Mouse (Mus musculus) right cerebral cortex, postnatal 36 days (tissue): ENCODE results near the gene Ctf2.
"Not testable (repeated sequence)": the region's sequence is repeated elsewhere in the genome, so short reads cannot be mapped to it uniquely, and the experiment has no call there.

ENCODE experiments used
- DNase-seq, 2 experiments: peaks; one replicate each; pipeline ENCODE4 v3.0.0; 2022; ENCODE audit warnings: low spot score in 2 of 2, mixed read lengths in 1 of 2

Ctf2 gene

DNA sequence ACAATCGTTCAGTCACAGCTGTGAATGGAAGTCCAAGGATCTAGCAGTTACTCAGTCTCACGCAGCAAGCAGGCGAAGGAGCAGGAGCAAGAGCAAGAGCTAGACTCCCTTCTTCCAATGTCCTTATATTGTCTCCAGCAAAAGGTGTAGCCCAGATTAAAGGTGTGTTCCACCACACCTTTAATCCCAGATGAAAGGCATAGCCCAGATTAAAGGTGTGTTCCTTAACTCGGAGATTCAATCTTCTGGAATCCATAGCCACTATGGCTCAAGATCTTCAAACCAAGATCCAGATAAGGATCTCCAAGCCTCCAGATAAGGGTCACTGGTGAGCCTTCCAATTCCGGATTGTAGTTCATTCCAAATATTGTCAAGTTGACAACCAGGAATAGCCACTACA lies at the start of gene Ctf2:
Gene Ctf2 (minus strand): TSS at position 101 of the 400 bp plus-strand sequence.
- not testable (repeated sequence) for DNase-seq

- DNase-seq, result no peak
Measured at GRCm38 (mm10) chr7:127778350-127778749, 46.4 kb upstream of the Ctf2 start.

- no peak for DNase-seq
Measured at GRCm38 (mm10) chr7:127777474-127778266, 45.7 kb upstream of the Ctf2 start.

GRCm38 (mm10) chr7:127776878-127777473 lies 45.0 kb upstream of the Ctf2 start:
- peak; percentile 94 for DNase-seq

GRCm38 (mm10) chr7:127776426-127776825 lies 44.5 kb upstream of the Ctf2 start, which contains the start of gene Setd1a:
Gene Setd1a (plus strand): TSS chr7:127776670.
- DNase-seq, result peak; percentile 77 to 84

- not testable (repeated sequence) for DNase-seq
Measured at GRCm38 (mm10) chr7:127775837-127776236, 43.9 kb upstream of the Ctf2 start.

DNA sequence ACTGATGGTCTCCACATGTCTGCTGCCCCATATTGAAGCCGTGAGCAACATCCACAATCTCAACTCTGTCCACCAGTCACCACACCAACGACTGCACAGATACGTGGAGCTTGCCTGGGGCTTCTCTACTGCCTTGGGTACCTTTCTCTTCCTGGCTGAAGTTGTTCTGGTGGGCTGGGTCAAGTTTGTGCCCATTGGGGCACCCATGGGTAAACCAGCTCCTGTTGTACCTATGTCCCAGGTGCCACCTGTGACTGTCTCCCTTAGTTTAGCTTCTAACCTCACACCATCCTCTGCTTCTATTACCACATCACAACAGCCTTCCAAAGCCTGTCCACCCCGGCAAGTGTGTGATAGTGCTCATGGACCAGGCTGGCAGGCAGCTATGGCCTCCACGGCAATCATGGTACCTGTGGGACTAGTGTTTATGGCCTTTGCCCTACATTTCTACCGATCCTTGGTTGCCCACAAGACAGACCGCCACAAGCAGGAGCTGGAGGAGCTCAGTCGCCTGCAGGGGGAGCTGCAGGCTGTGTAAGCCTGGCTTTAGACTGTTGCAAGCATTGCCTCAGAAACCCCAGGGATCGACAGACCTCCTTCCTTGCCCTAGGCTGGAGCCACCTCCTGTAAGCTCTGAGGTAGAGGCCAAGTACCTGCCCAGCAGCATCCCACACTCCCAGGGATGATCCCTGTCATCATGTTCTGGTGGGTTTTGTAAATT lies 41.9 kb upstream of the Ctf2 start:
- peak in 1 of 2 experiments; percentile 54 for DNase-seq

DNA sequence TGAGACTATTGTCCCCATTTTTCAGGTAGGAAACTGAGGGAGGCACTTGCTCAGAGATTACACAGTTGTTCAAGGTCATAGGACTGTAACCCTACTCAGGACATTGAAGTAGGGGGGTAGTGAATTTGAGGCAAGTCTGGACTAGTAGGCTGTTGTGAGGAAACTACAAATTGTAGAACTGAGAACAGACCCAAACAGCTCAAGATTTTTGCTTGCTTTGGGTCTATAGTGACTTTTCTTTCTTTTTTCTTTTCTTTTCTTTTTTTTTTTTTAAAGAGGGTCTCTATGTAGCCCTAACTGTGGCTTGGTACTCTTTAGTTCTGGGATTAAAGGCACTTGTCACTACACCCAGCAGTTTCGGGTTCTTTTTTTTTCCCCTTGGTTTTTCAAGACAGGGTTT lies 40.6 kb upstream of the Ctf2 start:
- no peak for DNase-seq

DNA sequence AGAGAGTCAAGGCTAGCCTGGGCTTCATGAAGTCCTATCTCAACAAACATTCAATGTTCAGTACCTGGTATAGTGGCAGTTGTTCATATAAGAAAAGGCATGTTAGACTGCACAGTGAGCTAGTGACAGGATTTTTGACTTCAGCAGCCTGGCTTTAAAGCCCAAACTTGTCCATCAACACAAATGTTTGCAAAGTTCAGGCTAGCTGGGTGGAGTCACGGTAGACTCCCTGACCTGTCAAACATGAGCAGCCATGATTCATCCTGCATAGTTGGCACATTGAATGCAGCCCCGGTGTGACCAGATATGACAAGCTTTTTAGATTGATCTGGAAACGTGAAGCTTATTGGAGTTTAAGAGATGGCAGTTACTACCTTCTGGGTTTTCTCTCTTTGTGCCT lies 40.1 kb upstream of the Ctf2 start:
- DNase-seq, result no peak

GRCm38 (mm10) chr7:127771262-127771661 lies 39.3 kb upstream of the Ctf2 start:
- peak; percentile 55 to 72 for DNase-seq

- DNase-seq, result no peak
Measured at GRCm38 (mm10) chr7:127770039-127770905, 38.3 kb upstream of the Ctf2 start.

DNA sequence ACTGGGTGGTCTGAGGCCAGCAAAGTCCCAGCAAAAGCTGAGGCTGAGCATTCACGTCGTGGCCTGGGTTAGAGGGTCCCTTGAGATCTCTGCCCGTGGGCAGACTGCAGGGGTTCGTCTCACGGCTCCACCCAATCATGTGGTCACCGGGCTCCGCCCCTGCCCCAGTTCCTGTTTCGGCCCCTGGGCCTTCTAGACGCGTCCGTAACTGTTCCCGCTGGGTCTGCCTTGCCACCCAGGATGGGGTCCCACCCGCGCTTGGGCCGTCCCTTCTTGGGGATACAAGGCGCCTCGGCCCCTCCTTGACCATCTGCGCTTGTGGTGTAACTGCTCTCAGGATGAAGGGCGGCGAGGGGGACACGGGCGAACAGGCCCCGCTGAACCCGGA lies 37.7 kb upstream of the Ctf2 start, which contains the start of gene Orai3:
Gene Orai3 (plus strand): TSS at position 165 of the 388 bp plus-strand sequence.
- DNase-seq, result peak; percentile 78 to 85

GRCm38 (mm10) chr7:127768997-127769593 lies 37.1 kb upstream of the Ctf2 start:
- peak; percentile 95 to 97 for DNase-seq

DNA sequence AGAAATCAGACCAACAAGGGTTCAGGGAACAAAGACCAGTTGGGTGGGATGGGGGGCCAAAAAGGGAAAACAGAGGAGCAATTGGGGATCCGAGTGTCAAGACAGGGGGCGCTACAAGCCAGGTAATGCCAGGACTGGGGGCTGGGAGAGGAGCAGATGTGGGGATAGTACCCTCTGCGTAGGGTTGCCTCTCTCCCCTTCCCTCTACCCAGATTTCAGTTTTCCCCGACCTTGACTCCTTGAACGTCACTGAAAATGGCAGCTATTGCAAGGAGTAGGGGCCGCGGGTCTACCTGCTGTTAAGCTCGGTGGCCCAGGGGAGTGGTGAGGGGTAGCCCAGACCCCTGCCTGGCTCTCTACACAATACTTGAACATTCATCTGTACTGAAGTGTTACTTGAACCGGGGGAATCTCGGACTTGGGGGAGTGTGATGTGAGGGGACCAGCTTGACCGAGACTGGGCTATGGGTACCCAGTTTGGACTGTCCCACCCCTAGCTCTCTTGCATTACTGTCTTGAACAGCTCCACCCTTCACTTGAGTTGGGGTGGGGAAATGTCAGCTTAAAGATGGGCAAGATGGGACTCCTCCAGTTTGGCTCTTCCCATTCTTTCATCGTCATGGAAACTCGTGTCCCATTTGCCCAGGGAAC lies 36.5 kb upstream of the Ctf2 start:
- no peak for DNase-seq

- DNase-seq, result no peak
Measured at GRCm38 (mm10) chr7:127767671-127768345, 35.8 kb upstream of the Ctf2 start.

DNA sequence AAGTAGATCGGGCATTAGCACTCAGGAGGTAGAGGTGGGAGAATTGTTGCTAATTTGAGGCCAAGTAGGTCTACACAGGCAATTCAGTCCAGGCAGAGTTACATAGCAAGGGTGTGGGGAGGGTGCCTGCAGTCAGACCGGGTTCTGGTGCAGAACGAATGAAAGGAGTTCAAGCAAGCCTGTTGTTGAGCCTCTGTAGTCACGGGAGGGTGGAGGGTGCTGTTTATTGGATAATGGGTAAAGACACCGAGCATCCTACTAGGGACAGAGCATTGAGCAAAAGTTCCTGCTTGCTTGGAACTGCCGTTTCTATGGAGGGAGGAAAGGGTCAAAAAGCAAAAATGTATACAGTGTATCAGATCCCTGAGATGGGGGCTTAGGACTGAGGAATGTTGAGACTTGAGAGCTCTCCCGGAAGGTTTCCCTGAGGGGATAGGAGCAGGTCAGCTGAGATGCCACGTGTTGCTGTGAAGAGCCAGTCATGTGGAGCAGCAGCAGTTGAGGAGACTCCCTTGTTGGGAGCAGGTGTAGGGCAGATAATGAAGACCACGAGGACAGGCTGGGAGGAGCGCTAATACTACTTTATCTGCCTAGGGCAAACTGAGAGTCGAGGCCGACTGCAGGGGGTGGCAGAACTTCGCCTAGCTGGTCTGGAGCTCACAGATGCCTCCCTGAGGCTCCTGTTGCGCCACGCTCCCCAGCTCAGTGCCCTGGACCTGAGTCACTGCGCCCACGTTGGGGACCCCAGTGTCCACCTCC lies 35.1 kb upstream of the Ctf2 start:
- no peak for DNase-seq

GRCm38 (mm10) chr7:127765756-127766155 lies 33.8 kb upstream of the Ctf2 start:
- DNase-seq, result no peak

GRCm38 (mm10) chr7:127763642-127764041 lies 31.7 kb upstream of the Ctf2 start:
- no peak for DNase-seq

DNA sequence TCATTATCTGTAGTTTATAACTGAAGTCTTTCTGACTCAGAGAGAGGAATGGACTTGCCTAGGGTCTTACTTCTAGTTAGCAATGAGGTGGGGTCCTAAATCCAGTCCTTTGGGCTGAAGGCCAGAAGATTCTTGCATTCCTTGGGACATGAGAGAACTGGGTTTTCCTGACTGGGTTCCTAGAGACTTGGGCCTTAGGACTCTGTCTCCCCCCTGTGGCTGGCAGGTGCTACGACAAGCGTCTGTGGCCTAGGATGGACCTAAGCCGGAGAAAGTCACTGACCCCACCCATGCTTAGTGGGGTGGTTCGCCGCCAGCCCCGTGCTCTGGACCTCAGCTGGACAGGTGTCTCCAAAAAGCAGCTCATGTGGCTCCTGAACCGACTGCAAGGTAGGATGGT lies 29.1 kb upstream of the Ctf2 start:
- no peak for DNase-seq
